Mouse (Mus musculus) testis, postnatal 14 days (tissue): ENCODE results near the gene Junb.

ENCODE experiments used
- DNase-seq: peaks from one replicate; pipeline ENCODE4 v3.0.0; 2021; ENCODE audit warnings: low spot score

The Junb gene

DNA sequence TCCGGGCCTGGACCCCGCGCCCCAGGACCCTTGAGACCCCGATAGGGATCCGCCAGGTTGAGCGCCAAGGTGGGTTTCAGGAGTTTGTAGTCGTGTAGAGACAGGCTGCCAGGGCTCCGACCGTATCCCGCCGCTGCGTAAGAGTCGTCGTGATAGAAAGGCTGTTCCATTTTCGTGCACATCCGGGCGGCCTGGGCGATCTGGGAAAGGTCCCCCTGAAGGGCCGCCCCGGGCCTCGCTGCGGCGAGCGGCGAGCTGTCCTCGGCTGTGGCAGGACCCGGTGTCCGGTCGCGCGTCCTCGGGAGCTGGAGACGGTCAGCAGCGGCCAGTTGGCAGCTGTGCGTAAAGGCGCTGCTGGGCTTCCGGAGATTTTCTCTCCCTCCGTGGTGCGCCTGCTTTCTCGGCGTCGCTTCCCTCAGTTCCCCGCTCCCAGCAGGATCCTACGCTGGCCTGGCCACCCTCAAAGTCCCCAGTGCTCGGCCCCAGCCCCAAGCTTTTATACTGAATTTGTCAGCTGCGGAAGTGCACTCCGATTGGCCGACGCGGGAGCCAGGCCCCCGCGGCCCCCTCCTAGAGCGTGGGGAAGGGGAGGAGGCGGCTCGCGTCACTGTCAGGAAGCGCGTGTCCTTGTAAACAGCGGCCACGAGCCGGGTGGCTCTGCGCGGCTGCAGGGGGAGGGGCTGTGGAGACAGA lies at the start of gene Junb:
Gene Junb, minus strand, starts transcription at position 471 of the 693 bp plus-strand sequence.
- peak; percentile 83 for DNase-seq

GRCm38 (mm10) chr8:85027922-85028321 lies 49.4 kb upstream of the Junb start:
- no peak for DNase-seq

DNA sequence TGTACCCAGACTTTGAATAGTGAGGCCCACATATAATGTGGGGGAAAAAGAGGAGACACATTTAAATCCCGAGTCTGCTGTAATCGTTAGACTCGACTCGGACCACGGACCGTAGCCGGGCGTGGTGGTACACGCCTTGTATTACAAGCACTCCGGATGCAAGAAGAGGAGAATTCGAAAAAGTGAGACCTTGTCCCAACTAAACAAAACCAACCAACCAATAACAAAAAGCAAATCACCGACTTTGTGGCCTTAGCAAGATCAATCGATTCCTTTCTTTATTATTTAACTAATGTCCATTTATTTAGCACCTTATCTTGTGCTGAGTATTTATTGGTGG lies 49.0 kb upstream of the Junb start:
- no peak for DNase-seq

DNA sequence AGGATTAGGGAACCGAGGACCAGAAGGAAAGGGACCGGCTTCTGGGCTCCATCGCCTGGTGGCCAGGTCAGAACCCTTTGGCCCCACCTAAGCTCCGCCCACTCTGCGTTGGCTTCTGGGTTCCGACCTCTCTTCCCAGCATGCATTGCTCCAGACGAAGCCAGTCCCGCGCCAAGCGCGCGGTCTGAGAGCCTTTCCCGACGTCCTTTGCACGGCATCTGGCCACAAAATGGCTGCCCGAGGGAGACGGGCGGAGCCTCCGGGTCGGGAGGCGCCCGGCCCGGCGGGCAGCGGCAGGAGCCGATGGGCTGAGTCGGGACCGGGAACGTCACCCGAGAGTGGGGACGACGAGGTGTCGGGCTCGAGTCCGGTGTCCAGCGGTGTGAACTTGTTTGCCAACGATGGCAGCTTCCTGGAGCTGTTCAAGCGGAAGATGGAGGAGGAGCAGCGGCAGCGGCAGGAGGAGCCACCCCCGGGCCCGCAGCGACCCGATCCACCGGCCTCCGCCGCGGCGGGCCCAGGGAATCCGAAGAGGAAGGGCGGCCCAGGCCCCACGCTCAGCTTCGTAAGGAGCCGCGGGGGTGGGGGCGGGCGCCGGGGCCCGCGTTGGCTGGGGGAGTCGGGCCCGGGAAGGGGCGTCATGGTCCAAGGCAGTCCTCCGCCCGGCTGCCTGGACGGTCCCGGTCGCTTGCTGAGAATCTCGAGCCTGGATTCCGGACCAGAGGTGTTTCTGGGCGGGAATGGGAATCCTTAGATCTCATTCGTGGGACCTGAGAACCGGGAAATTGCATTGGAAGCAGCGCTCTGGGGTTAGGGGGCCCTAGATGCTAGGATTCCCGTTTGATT lies 48.4 kb upstream of the Junb start, which contains the start of gene Trir:
Gene Trir, plus strand, starts transcription at position 154 of the 846 bp plus-strand sequence.
- peak; percentile 97 for DNase-seq

- peak; percentile 89 for DNase-seq
Observed at GRCm38 (mm10) chr8:85025098-85025932, 46.8 kb upstream of the Junb start, which contains the start of gene Asna1. Asna1 (minus strand) TSS chr8:85025281.

DNA sequence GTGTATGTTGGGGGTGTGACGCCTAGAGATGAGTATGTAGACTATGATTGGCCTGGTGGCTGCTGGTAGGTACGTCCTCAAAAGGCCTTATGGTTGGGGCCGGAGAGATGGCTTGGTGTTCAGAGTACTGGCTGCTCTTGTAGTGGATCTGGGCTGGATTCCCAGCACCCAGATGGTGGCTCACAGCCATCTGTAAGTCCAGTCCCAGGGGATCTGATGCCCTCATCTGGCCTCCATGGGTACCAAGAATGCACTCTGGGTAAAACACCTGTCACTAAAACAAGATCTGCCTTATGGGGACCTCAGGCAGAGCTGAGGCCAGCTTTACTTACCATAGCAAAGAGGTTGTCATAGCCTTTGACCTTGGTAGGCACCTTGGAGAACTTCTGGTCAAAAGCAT lies 45.3 kb upstream of the Junb start:
- DNase-seq, result no peak

DNA sequence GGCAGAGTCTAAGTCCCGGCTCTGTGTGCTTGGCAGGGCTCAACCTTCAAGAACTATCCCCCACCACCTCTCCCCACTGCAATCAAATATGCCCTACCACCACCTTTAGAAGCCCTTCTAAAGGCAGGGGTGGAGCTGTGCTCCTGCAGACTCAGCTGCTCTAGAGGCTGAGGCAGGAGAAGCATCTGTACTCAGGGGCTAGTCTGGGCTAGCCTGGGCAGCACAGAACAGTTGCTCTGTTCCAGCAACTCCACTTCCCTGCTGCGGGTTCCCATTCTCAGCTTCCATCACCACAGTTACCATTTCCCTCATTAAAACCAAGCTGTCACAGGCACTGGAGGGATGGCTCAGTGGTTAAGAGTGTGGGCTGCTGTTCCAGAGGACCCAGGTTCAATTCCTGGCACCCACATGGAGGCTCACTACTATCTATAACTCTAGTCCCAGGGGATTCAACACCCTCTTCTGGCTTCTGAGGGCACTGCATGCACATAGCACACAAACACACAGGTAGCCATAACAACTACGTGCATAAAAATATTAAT lies 43.1 kb upstream of the Junb start:
- DNase-seq, result no peak

DNA sequence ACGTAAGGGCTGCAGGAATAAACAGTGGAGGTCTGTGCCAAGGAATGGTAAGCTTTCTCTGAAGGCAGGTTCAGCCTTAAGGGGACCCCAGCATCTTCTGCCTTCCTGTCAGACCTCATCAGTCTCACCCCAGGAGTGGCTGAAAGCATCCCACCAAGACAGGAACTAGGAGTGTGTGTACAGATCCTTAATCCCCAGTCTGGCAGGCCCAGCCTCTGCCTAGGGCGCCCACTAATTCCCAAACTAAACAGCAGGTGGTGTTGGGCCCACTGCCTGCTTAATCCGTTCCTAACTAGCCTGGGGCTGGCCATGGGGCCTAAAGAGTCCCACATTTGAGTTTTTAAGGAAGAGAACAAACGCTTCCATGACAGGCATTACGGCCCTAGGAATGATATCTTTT lies 38.7 kb upstream of the Junb start:
- DNase-seq, result no peak

DNA sequence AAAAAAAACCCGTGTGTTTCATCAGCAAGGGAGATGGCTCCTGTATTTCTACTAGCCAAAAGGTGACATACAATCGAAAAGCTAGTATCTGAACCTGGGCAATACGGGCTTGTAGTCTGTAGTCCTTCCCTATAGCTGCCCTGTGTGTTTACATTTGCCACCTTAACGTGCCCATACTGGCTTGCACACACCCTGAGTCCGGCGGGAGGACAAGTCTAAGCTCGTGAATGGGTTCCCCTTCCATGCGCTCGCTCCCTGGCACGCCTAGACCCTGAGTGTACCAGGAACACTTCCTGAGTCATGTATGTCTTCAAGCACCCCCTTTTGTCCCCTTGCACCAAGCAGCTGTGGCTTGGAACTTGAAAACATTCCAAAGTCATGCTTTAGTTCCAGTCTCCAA lies 38.2 kb upstream of the Junb start:
- DNase-seq, result no peak

- DNase-seq, result no peak
Observed at GRCm38 (mm10) chr8:85014431-85014830, 35.9 kb upstream of the Junb start, which contains the start of gene Best2. Best2 (minus strand) TSS chr8:85014531.

DNA sequence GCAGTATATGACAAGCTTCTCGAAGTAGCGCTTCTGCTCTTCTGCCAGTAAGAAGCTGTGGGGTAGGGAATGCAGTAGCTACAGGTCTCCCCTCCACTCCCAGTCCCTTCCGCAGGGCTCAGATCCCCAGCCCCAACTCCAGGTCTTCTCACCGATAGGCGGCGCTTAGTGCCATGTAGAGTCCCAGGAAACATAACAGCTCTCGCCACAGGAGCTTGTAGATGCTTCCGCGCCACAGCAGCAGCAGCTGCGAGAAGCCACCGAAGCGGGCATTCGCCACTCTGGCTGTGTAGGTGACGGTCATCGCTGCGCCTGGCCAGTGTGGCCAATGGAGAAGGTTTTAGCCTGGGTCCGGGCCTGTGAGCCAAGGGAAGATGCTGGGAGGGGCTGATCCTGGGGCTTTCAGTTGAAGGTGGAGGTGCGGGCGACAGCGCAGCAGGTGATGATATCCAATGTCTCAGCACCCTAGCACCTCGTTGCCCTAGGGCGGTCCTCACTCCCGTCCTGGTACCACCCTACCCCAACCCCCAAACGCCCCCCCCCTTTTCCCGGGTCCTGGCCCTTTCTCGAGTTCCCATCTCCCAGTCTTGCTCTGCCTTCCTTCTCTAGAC lies 34.8 kb upstream of the Junb start:
- peak; percentile 77 for DNase-seq

DNA sequence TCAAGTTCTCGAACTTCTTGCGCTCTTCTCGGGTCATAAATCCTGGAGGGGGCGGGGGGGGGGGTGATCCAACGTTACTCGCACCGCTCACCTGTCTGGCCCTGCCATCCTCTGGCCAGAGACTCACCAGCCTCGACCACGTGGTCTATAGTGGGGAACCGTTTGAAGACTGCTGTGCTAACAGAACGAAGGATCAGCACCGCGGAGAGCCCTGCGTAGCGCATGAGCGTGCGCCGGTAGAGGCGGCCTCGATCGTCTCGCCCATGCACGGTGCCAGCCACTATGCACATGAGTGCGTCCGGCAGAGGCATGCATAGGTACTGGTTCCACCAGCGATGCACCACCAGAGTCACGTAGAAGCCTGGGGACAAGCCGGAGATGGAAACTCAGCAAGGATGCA lies 32.7 kb upstream of the Junb start:
- no peak for DNase-seq

- peak; percentile 79 for DNase-seq
Observed at GRCm38 (mm10) chr8:85007686-85008085, 29.2 kb upstream of the Junb start.

- peak; percentile 84 for DNase-seq
Observed at GRCm38 (mm10) chr8:84997649-84998295, 19.3 kb upstream of the Junb start.

DNA sequence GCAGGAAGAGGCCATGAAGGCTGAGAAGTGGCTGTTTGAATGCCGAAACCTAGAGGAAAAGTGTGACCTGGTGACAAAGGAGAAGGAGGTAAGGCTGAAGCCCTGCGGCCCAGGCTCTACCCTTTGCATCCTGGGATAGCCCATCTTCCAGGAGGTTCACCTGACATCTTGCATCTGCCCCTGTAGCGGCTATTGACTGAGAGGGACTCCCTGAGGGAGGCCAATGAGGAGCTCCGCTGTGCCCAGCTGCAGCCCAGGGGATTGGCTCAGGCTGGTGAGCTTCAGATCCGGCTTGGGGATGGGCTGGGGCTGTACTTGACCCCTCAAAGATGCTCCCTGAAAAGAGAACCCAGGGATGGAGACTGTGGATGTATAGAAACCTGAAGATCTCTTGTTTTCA lies 18.5 kb upstream of the Junb start:
- DNase-seq, result no peak

DNA sequence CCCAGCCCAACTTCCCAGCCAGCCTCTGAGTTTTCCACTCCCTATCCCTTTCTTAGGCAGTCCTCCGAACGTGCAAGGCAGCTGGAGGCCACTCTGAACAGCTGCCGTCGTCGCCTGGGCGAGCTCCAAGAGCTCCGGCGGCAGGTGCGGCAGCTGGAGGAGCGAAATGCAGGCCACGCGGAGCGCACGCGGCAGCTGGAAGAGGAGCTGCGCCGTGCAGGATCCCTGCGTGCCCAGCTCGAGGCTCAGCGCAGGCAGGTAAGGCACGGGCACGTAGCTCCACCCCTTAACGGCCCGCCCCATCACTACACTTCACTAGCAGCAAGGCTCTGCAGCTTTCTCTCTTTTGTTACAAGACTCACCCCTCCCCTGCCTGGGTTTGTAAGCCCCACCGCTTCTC lies 17.2 kb upstream of the Junb start:
- DNase-seq, result peak; percentile 63

GRCm38 (mm10) chr8:84994375-84994774 lies 15.9 kb upstream of the Junb start:
- DNase-seq, result no peak

GRCm38 (mm10) chr8:84990836-84991235 lies 12.3 kb upstream of the Junb start:
- DNase-seq, result peak; percentile 83

DNA sequence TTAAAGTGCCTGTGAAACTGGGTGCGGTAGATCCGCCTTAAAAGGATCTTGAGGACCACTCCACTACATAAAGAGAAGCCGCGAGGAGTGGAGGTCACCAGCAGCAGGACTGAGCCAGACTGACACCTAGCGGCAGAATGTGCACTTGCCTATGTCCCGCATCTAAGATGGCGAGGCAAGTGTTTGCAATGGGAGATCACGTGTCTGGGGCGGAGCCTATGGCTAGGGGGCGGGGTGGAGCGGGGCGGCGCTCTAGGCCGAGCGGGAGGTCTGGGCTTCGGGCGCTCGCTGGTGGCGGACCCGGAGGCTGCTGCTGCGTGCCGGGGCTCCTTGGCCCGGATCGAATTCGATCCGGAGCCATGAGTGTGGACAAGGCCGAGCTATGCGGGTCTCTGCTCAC lies 11.8 kb upstream of the Junb start, which contains the start of gene Hook2:
Gene Hook2, plus strand, starts transcription at position 255 of the 400 bp plus-strand sequence.
- DNase-seq, result peak; percentile 95

DNA sequence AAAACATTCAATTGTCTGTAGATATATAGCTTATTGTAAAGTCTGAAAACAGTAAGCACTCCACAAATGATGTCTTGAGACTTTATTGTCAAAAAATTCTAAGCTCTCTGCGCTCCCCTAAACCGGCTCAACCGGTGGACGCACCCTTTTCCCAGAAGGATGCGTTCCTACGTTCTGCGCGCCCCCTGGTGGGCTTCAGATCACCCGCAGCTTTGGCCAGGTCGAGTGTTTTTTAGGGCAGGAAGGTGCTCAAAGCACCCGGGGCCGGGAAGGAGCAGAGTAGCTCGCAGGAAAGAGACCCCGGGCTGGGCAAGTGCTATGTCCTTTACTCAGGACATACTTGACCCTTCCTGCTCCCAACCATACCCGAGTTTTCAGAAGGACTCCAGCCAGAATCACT lies 11.3 kb upstream of the Junb start:
- peak; percentile 87 for DNase-seq

DNA sequence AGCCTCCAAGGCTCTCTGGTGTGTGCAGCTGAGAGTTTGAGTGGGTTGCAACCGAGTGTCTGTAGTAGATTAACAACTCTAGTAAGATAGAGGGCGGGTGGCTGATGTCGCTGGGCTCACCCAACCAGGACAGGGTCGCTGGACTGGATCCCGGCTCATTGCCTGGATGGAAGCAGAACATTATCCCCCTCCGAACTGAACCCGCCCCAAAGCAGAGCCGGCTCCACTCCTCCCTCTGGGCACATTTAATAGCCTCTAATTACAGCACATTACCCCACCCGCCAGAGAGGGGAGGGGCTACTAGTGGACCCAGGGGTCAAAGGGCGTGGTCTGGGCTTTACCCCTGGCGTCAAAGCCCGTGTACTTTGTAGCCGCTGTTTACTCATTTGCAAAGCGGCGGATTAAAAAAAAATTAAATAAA lies 10.8 kb upstream of the Junb start:
- DNase-seq, result no peak
